Mouse (Mus musculus): ENCODE results near the gene Elovl5.
"Not testable (repeated sequence)": the region's sequence is repeated elsewhere in the genome, so short reads cannot be mapped to it uniquely, and the experiment has no call there.

The Elovl5 gene

GRCm38 (mm10) chr9:77955511-77955910 is 38.3 kb downstream of the Elovl5 start:
- no peak for DNase-seq (ENCODE audit: low spot score)

GRCm38 (mm10) chr9:77955964-77956363 is 38.8 kb downstream of the Elovl5 start:
- DNase-seq (ENCODE audit: low spot score): no peak

- no peak for DNase-seq (ENCODE audit: low spot score)
Measured at GRCm38 (mm10) chr9:77958327-77958726, 41.2 kb downstream of the Elovl5 start.

- DNase-seq (ENCODE audit: low spot score): no peak
Measured at GRCm38 (mm10) chr9:77959759-77960158, 42.6 kb downstream of the Elovl5 start.

GRCm38 (mm10) chr9:77961350-77961749 is 44.2 kb downstream of the Elovl5 start:
- no peak for DNase-seq (ENCODE audit: low spot score)

GRCm38 (mm10) chr9:77964084-77964483 is 46.9 kb downstream of the Elovl5 start:
- DNase-seq (ENCODE audit: low spot score): no peak

- no peak for DNase-seq (ENCODE audit: low spot score)
Measured at GRCm38 (mm10) chr9:77965287-77965686, 48.1 kb downstream of the Elovl5 start.

GRCm38 (mm10) chr9:77965768-77966552 is 48.8 kb downstream of the Elovl5 start:
- no peak for DNase-seq (ENCODE audit: low spot score)

GRCm38 (mm10) chr9:77966861-77967260 is 49.7 kb downstream of the Elovl5 start:
- no peak for DNase-seq (ENCODE audit: low spot score)

- no peak for DNase-seq (ENCODE audit: low spot score)
Measured at GRCm38 (mm10) chr9:77967584-77968163, 50.5 kb downstream of the Elovl5 start.

GRCm38 (mm10) chr9:77969192-77969953 is 52.2 kb downstream of the Elovl5 start:
- no peak for DNase-seq (ENCODE audit: low spot score)

GRCm38 (mm10) chr9:77979000-77979399 is 61.8 kb downstream of the Elovl5 start:
- DNase-seq (ENCODE audit: low spot score): no peak

- DNase-seq (ENCODE audit: low spot score): no peak
Measured at GRCm38 (mm10) chr9:77982616-77983015, 65.5 kb downstream of the Elovl5 start.

- DNase-seq (ENCODE audit: low spot score): no peak
Measured at GRCm38 (mm10) chr9:77983521-77983920, 66.4 kb downstream of the Elovl5 start.

- DNase-seq (ENCODE audit: low spot score): no peak
Measured at GRCm38 (mm10) chr9:77986153-77986795, 69.1 kb downstream of the Elovl5 start.

GRCm38 (mm10) chr9:77989626-77990025 is 72.5 kb downstream of the Elovl5 start:
- DNase-seq (ENCODE audit: low spot score): no peak

- DNase-seq (ENCODE audit: low spot score): no peak
Measured at GRCm38 (mm10) chr9:77990278-77990677, 73.1 kb downstream of the Elovl5 start.

GRCm38 (mm10) chr9:77991650-77992049 is 74.5 kb downstream of the Elovl5 start:
- no peak for DNase-seq (ENCODE audit: low spot score)

GRCm38 (mm10) chr9:77992276-77992675 is 75.1 kb downstream of the Elovl5 start:
- DNase-seq (ENCODE audit: low spot score): no peak

- no peak for DNase-seq (ENCODE audit: low spot score)
Measured at GRCm38 (mm10) chr9:77993101-77993500, 75.9 kb downstream of the Elovl5 start.

- DNase-seq (ENCODE audit: low spot score): not testable (repeated sequence)
Measured at GRCm38 (mm10) chr9:77993538-77994255, 76.5 kb downstream of the Elovl5 start.

GRCm38 (mm10) chr9:77995235-77995634 is 78.1 kb downstream of the Elovl5 start:
- DNase-seq (ENCODE audit: low spot score): no peak
